Mouse (Mus musculus): Measurements from ENCODE around the gene Nrp2.
A peak's percentile ranks its signal among the peaks of the same experiment; 100 is the strongest.

Gene Nrp2

DNA sequence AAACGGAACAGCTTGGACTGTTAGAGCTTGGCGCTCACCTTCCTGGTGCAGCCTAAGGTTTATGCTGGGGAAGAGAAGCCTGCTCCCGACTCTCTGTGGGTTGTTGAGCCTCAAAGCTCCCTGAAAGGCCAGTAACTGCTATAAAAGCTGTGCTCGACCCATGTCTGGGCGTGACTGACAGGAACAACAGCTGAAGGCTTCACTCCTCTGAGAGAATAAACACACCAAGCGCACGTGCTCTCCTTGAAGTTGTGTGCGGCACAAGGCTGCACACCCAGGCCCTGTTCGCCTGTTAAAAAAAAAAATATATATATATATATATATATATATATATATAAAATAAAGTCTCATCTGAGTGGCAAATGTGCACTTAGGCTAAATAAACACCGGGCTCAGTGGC is 84.5 kb downstream of the Nrp2 start:
- DNase-seq: no peak

GRCm38 (mm10) chr1:62794223-62794895 is 91.3 kb downstream of the Nrp2 start:
- no peak for DNase-seq

DNA sequence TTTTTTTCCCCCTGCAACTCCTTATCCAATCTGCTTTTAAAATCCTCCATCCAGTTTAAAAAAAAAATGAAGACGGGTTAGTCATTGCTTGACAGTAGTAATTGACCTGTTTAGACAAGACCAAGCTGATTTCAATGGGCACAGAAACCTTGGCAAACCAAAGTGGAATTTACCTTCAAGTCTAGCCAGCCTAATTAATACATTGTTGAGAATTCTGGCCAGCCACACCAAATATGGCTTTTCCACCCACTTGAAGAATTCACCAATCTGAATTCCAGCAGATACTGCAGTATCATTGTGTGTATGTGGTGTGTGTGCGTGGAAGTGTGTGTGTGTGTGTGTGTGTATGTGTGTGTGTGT is 91.8 kb downstream of the Nrp2 start:
- no peak for DNase-seq

DNA sequence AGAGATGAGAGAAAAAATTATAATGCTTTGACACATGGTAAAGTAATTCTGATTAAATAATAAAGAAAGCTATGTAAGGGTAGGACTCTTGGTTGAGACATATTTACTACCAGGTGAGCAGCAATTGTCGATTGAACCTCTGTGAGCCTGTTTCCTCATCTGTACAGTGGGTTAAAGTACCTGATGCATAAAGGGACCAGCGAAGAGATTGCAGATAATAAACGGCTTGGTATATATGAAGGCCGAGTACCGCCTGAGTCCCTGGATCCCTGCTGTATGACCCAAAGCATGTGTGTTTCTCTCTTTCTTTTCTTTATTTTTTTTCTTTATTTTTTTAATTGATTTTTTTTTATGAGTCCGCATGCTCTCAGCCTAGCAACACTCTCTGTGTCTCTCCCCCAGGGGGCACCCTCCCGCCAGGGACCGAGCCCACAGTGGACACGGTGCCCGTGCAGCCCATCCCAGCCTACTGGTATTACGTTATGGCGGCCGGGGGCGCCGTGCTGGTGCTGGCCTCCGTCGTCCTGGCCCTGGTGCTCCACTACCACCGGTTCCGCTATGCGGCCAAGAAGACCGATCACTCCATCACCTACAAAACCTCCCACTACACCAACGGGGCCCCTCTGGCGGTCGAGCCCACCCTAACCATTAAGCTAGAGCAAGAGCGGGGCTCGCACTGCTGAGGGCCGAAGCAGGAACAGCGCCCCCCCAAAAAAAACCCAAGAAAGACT is 92.4 kb downstream of the Nrp2 start:
- DNase-seq: peak; percentile 64

GRCm38 (mm10) chr1:62796038-62796647 is 93.1 kb downstream of the Nrp2 start:
- no peak for DNase-seq

GRCm38 (mm10) chr1:62799427-62799826 is 96.3 kb downstream of the Nrp2 start:
- DNase-seq: no peak

- DNase-seq: no peak
Measured at GRCm38 (mm10) chr1:62800351-62800750, 97.3 kb downstream of the Nrp2 start.

GRCm38 (mm10) chr1:62801429-62801828 is 98.3 kb downstream of the Nrp2 start:
- no peak for DNase-seq

DNA sequence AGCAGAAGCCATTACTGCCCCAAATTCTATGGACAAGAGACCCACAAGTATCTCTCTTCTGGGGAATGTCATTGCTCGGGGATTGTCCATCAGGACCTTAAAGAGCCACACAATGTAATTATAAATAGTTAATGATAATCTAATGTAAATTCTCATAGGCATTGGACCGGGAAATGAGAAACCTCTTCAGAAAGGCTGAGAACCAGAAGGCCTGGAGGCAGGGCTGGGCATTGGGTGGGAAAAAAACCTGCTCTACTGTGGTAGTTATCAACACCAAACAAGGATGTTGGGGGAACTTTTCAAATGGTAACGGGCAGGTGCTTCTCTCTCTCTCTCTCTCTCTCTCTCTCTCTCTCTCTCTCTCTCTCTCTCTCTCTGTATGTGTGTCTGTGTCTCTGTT is 98.8 kb downstream of the Nrp2 start:
- no peak for DNase-seq

GRCm38 (mm10) chr1:62803544-62803943 is 100.5 kb downstream of the Nrp2 start:
- DNase-seq: no peak

DNA sequence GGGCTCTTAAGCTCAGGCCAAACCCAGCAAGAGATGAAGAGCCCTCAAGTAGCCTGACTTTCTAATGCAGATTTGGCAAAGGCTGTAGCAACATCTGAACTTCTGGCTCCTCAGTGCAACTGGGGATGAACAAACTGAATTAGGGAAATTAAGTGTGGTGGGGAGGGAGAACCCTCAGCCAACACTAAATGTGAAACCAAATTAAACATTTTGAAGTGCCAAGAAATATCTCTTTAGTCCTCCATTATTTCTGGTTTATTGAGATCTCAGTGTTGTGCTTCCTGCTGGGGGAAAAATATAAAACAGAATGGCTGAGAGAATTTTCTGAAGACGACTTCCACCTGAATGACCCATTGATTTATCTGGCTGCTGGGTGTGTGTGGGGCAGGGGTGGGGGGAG is 102.9 kb downstream of the Nrp2 start:
- no peak for DNase-seq

GRCm38 (mm10) chr1:62808395-62808794 is 105.3 kb downstream of the Nrp2 start:
- no peak for DNase-seq

DNA sequence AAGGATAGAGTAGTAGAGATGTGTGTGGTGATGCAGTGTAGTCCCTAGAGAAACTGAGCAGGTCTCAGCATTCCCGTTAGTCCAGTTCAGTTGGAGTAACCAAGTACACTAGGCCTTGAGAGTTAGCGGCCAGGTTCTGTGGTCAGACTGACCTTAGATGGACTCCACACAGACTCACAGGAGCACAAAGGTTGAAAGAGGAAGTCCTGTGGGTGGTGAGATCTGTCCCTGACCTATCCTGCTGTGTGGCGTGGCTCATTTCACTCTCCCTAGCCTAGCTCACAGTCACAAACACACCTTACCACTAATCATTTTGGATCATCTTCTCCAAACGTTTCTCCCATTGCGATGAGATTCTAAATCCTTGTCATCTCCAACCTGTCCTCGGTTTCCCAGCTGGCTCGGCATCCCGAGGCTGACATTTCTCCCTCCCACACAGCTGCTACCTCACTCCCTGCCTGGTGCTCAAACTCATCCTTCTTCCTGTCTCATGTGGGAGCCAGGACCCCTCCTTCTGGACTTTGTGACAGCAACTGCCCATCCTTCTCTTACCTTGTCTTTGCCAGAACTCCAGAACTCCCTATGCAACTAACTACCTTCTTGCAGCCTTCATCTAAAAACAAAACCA is 106.6 kb downstream of the Nrp2 start:
- no peak for DNase-seq

DNA sequence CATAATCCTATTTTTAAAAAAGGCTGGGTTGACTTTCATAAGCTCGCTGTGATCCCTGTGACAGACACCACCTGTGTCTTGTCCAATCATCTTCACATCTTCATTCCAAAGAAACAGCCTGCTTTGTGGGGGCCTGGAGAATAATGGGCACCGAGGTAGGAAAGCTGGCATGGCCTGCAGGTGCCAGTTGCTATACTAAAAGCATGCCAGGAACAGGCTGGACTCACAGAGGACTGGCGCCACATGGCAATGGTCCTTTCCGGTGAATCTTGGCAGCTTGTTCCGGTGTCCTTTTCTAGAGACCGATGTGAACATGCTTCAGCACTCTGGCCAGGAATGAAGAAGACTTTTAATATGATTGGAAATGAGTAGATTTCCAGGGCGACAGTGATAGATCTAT is 108.1 kb downstream of the Nrp2 start:
- no peak for DNase-seq

DNA sequence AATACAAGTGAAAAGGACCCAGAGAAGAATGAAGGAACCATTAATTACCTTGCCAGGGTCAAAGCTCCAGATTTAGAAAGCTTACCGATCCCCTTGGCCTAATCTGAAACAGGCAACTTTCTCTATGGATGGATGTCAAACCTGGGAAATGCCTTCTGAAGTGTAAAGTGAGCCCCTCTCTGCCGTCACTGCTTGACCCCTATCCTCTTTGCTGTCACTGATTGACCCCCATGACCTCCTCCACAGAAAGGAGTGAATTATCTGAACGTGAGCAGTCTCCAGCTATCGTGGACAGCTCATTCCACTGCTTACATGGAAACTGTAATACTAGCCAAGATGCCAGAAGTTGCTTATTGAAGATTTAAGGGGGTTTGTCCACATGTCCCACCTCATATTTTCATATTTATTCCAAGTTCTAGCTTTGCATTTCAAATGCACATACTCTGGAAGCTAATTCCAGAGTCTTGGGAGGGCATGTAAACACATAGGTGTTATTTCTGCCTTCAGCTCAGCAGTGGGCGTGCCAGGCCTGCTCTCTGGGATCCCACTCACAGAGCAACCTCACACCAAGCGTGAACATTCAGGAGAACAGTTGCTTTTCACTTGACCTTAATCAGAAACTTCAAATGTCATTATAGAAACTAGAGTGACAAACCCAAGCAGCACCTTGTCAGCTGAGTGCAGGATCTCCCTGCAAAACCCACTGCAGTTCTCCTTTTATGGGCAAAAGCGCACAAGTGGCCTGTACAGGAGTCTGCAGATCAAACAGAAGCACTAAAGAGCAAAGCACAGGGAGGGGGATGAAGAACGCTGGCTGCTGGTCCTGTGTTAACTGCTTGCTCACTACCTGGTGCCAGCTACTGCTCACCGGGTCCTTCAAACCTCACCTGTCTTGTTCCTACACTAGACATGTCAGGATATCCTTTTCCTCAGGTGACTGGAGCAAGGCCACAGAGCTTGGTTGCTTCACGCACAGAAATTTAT is 109.9 kb downstream of the Nrp2 start:
- no peak for DNase-seq

GRCm38 (mm10) chr1:62813938-62814337 is 110.9 kb downstream of the Nrp2 start:
- no peak for DNase-seq

DNA sequence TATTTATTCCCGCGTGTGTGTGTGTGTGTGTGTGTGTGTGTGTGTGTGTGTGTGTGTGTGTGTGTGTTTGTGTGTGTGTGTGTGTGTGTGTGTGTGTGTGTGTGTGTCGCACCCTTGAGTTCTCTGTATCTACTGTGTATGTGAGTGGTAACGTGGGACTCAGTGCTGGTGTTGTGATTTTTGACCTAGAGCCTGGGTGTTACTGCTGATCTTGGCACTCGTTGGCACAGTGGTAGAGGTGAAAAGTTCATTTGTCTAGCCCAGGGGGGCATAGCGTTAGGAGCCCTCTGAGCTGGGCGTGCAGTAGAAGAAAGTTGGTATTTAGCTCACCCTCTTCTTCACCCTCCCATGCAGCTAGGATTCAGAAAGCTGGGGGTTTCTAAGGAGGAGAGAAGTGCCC is 114.5 kb downstream of the Nrp2 start:
- DNase-seq: no peak

- DNase-seq: peak; percentile 35
Measured at GRCm38 (mm10) chr1:62820170-62820569, 117.1 kb downstream of the Nrp2 start.

GRCm38 (mm10) chr1:62821509-62822398 is 118.7 kb downstream of the Nrp2 start:
- no peak for DNase-seq

GRCm38 (mm10) chr1:62823549-62824195 is 120.6 kb downstream of the Nrp2 start:
- no peak for DNase-seq

All from thymus, postnatal 4 days (tissue).